Mouse (Mus musculus) spleen, postnatal 10 days (tissue): Measurements from ENCODE around the gene Vmn2r40.
"Not testable (repeated sequence)": the region's sequence is repeated elsewhere in the genome, so short reads cannot be mapped to it uniquely, and the experiment has no call there.

ENCODE experiments used
- DNase-seq, 2 experiments: peaks; one replicate each; pipeline ENCODE4 v3.0.0; 2021 to 2022; ENCODE audit warnings: low spot score in 2 of 2

The Vmn2r40 gene

GRCm38 (mm10) chr7:8931335-8931734 is at the start of gene Vmn2r40:
Gene Vmn2r40 (minus strand): TSS chr7:8931435.
- not testable (repeated sequence) for DNase-seq
